Comparison of ENCODE assay signal across 11 mouse cellular contexts in the genomic region with DNA sequence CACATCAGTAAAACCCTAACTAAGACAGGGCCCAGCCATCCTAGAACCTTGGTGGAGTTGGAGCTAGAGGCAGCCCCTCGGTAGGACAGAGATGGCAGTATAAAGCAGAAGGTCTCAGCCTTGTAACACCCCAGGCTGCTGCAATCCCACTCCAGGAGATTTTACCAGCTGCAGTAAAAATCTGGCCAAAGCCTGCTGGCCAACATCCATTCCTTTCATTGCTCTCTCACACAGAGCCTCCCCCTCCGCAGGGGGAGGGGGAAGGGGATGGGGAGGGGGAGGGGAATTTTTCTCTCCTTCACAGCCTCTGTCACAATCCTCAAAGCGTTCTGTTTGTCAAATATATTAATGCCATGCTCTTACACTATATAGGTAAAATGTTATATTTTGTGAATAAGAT. TPM values are rescaled to one million over a fixed set of nuclear protein-coding genes. Genes with fewer than 3 reads are reported as not detected.
A peak's percentile ranks its signal among the peaks of the same experiment; 100 is the strongest.
DNase-seq lines count a peak whose midpoint lies in the region; ATAC-seq lines count a peak whose summit lies in the region.
"Had no signal": no experiment of that assay in that cellular context is flagged by ENCODE, and none has a peak within 500 bp of the region (broad histone marks: within the 10 kb centered on the region; RNA-seq: fewer than 3 reads in every experiment).

No protein-coding gene starts in this region.

- no peak overlapping the region for H3K4me2 ChIP-seq in lung, embryonic 16.5 days (ENCODE audit: low read depth, low read length)
- no peak overlapping the region for H3K4me2 ChIP-seq in hindbrain, embryonic 14.5 days (replicated peaks)
- H3K4me2 ChIP-seq in neural tube, embryonic 13.5 days: no peak overlapping the region
- H3K4me2 ChIP-seq: limb, embryonic 15.5 days had no signal

- H3K27ac ChIP-seq in lung, embryonic 16.5 days (ENCODE audit: low read length): no peak overlapping the region
- no peak overlapping the region for H3K27ac ChIP-seq in hindbrain, embryonic 14.5 days
- no peak overlapping the region for H3K27ac ChIP-seq in neural tube, embryonic 13.5 days (replicated peaks)
- H3K27ac ChIP-seq: limb, embryonic 15.5 days had no signal

- H3K4me3 ChIP-seq in lung, embryonic 16.5 days (ENCODE audit: low read length): no peak overlapping the region
- no peak overlapping the region for H3K4me3 ChIP-seq in hindbrain, embryonic 14.5 days (replicated peaks; ENCODE audit: low read length)
- H3K4me3 ChIP-seq in neural tube, embryonic 13.5 days: no peak overlapping the region
- H3K4me3 ChIP-seq: limb, embryonic 15.5 days had no signal

- no peak overlapping the region for H3K9ac ChIP-seq in lung, embryonic 16.5 days (ENCODE audit: low read length)
- no peak overlapping the region for H3K9ac ChIP-seq in hindbrain, embryonic 14.5 days
- H3K9ac ChIP-seq in neural tube, embryonic 13.5 days: no peak overlapping the region
- H3K9ac ChIP-seq: limb, embryonic 15.5 days had no signal

- H3K9me3 ChIP-seq in lung, embryonic 16.5 days (ENCODE audit: control insufficient read depth, low read length): no peaks in the 10 kb centered on the region
- no peaks in the 10 kb centered on the region for H3K9me3 ChIP-seq in hindbrain, embryonic 14.5 days (ENCODE audit: control insufficient read depth, low read length)
- H3K9me3 ChIP-seq in neural tube, embryonic 13.5 days: no peaks in the 10 kb centered on the region
- H3K9me3 ChIP-seq: limb, embryonic 15.5 days had no signal

- peak; percentile 31 for DNase-seq in embryo, embryonic 10.5 days (ENCODE audit: low spot score)
- DNase-seq in embryo, embryonic 10 days (ENCODE audit: low spot score): no peak
- no peak for DNase-seq in lung, postnatal 25 days (ENCODE audit: low spot score)
- DNase-seq in hindbrain, embryonic 14.5 days (ENCODE audit: low spot score): no peak
- no peak for DNase-seq in right cerebral cortex, postnatal 14 days
- DNase-seq in spleen, postnatal 36 days (ENCODE audit: low spot score in 2 of 2): no peak

- H3K4me1 ChIP-seq in lung, embryonic 16.5 days (replicated peaks; ENCODE audit: control insufficient read depth, insufficient read depth, low read length): peaks cover 4% of the 10 kb centered on the region; the same call in 1 of the 2 replicates
- H3K4me1 ChIP-seq in hindbrain, embryonic 14.5 days (replicated peaks; ENCODE audit: control insufficient read depth, insufficient read depth, low read length): peaks cover 4% of the 10 kb centered on the region; the same call in 1 of the 2 replicates
- peaks cover 15% of the 10 kb centered on the region for H3K4me1 ChIP-seq in neural tube, embryonic 13.5 days (replicated peaks)

- WGBS in lung, embryonic 16.5 days: 26% methylated on average over 3 of the region's 3 CpGs
- 17% methylated on average over 3 of the region's 3 CpGs for WGBS in hindbrain, embryonic 14.5 days
- 14% methylated on average over 2 of the region's 3 CpGs for WGBS in neural tube, embryonic 13.5 days

- no peaks in the 10 kb centered on the region for H3K27me3 ChIP-seq in lung, embryonic 16.5 days (ENCODE audit: control insufficient read depth, insufficient read depth, low read depth, low read length)
- no peaks in the 10 kb centered on the region for H3K27me3 ChIP-seq in hindbrain, embryonic 14.5 days (ENCODE audit: control insufficient read depth, insufficient read depth, low read length)
- H3K27me3 ChIP-seq in neural tube, embryonic 13.5 days: no peaks in the 10 kb centered on the region
- H3K27me3 ChIP-seq: limb, embryonic 15.5 days had no signal

- H3K36me3 ChIP-seq in lung, embryonic 16.5 days (ENCODE audit: control insufficient read depth, insufficient read depth, low read length): peaks cover 7% of the 10 kb centered on the region; the same call in 1 of the 2 replicates
- peaks cover 22% of the 10 kb centered on the region for H3K36me3 ChIP-seq in hindbrain, embryonic 14.5 days (replicated peaks; ENCODE audit: control insufficient read depth, insufficient read depth)
- peaks cover 34% of the 10 kb centered on the region for H3K36me3 ChIP-seq in neural tube, embryonic 13.5 days

- ATAC-seq in lung, embryonic 16.5 days (ENCODE audit: low read depth): peak; percentile 28; the same call in 1 of the 2 replicates
- peak; percentile 61; the same call in 1 of the 2 replicates for ATAC-seq in hindbrain, embryonic 14.5 days (ENCODE audit: low FRiP score)
- peak; percentile 59 for ATAC-seq in neural tube, embryonic 13.5 days (ENCODE audit: low read depth)
- ATAC-seq: Patski had no signal

RNA-seq across cellular contexts. Expression of gene Plrg1, which starts 21.2 kb away (rescaled TPM):
- polyA plus RNA-seq in lung, embryonic 16.5 days (2015; fragmentation: Nextera tagmentation; extraction: Ambion mirVana): 94.8 and 99.0 TPM in 2 replicates
- 99.6 and 108 TPM in 2 replicates for polyA plus RNA-seq in hindbrain, embryonic 14.5 days (2014; fragmentation: Nextera tagmentation; extraction: Ambion mirVana)
- polyA plus RNA-seq in neural tube, embryonic 13.5 days (2015; fragmentation: Nextera tagmentation; extraction: Ambion mirVana): 109 and 110 TPM in 2 replicates

RNA-seq across cellular contexts. Expression of gene Fgb, which starts 26.9 kb away (rescaled TPM):
- 0.78 and 10.6 TPM in 2 replicates for polyA plus RNA-seq in lung, embryonic 16.5 days (2015; fragmentation: Nextera tagmentation; extraction: Ambion mirVana)
- not detected in 2 replicates for polyA plus RNA-seq in hindbrain, embryonic 14.5 days (2014; fragmentation: Nextera tagmentation; extraction: Ambion mirVana)
- 0.07 and 0.08 TPM in 2 replicates for polyA plus RNA-seq in neural tube, embryonic 13.5 days (2015; fragmentation: Nextera tagmentation; extraction: Ambion mirVana)
- polyA plus RNA-seq: Patski; small intestine, adult 2 months had no signal

RNA-seq across cellular contexts. Expression of gene Fga, which starts 50.7 kb away (rescaled TPM):
- 1.9 and 19.9 TPM in 2 replicates for polyA plus RNA-seq in lung, embryonic 16.5 days (2015; fragmentation: Nextera tagmentation; extraction: Ambion mirVana)
- not detected in 2 replicates for polyA plus RNA-seq in hindbrain, embryonic 14.5 days (2014; fragmentation: Nextera tagmentation; extraction: Ambion mirVana)
- 0.35 TPM in 1 of 2 replicates, not detected in the other for polyA plus RNA-seq in neural tube, embryonic 13.5 days (2015; fragmentation: Nextera tagmentation; extraction: Ambion mirVana)
- polyA plus RNA-seq: Patski; small intestine, adult 2 months had no signal

RNA-seq across cellular contexts. Expression of gene Dchs2, which starts 51.2 kb away (rescaled TPM):
- polyA plus RNA-seq in lung, embryonic 16.5 days (2015; fragmentation: Nextera tagmentation; extraction: Ambion mirVana): 0.09 and 0.21 TPM in 2 replicates
- 2.1 and 2.3 TPM in 2 replicates for polyA plus RNA-seq in hindbrain, embryonic 14.5 days (2014; fragmentation: Nextera tagmentation; extraction: Ambion mirVana)
- 0.77 and 0.90 TPM in 2 replicates for polyA plus RNA-seq in neural tube, embryonic 13.5 days (2015; fragmentation: Nextera tagmentation; extraction: Ambion mirVana)
